Mouse (Mus musculus) liver, embryonic 12.5 days (tissue): ENCODE results near the gene Matn1. TPM values are rescaled to one million over a fixed set of nuclear protein-coding genes. Genes with fewer than 3 reads are reported as not detected.

ENCODE experiments used
- ATAC-seq: fragments of 200-750 bp; cut with Nextera tagmentation; 2 replicates; pipeline ENCODE4 v1.8.0; 2017; ENCODE audit warnings: moderate number of reproducible peaks, mild to moderate bottlenecking, moderate library complexity
- H3K27ac ChIP-seq: fragments of 300-500 bp; sonication (generic); 2 replicates; pipeline ENCODE4 v1.5.1; 2016; ENCODE audit warnings: mild to moderate bottlenecking
- H3K27me3 ChIP-seq: fragments of 300-500 bp; sonication (generic); replicated peaks from 2 replicates; pipeline ENCODE4 v1.6.1; 2016; ENCODE audit warnings: mild to moderate bottlenecking, moderate library complexity
- H3K36me3 ChIP-seq: fragments of 300-500 bp; sonication (generic); 2 replicates; pipeline ENCODE4 v1.6.1; 2016; ENCODE audit warnings: mild to moderate bottlenecking, moderate library complexity
- H3K4me1 ChIP-seq: fragments of 300-500 bp; sonication (generic); 2 replicates; pipeline ENCODE4 v1.6.1; 2016
- H3K4me2 ChIP-seq: fragments of 300-500 bp; sonication (generic); 2 replicates; pipeline ENCODE4 v1.6.1; 2016; ENCODE audit warnings: mild to moderate bottlenecking, moderate library complexity
- H3K4me3 ChIP-seq: fragments of 300-500 bp; sonication (generic); 2 replicates; pipeline ENCODE4 v1.5.1; 2016; ENCODE audit warnings: mild to moderate bottlenecking, moderate library complexity
- H3K9ac ChIP-seq: fragments of 300-500 bp; sonication (generic); 2 replicates; pipeline ENCODE4 v1.6.1; 2016; ENCODE audit warnings: mild to moderate bottlenecking, moderate library complexity
- H3K9me3 ChIP-seq: fragments of 300-500 bp; sonication (generic); replicated peaks from 2 replicates; pipeline ENCODE4 v1.6.1; 2016; ENCODE audit warnings: mild to moderate bottlenecking, moderate library complexity
- WGBS: fragments of 180-500 bp; shearing (Covaris S2); methylation state at CpG from one replicate; pipeline ENCODE4 v1.1.7; 2016; ENCODE audit not compliant: insufficient replicate concordance; 5-methylcytosine and 5-hydroxymethylcytosine counted together
- polyA plus RNA-seq: library from polyadenylated mRNA; unstranded; fragments of >200 nt; fragmentation: Nextera tagmentation; extraction: Ambion mirVana; gene quantifications from 2 replicates; pipeline ENCODE4 v1.2.1, GENCODE M21; 2016

The Matn1 gene
- polyA plus RNA-seq: 0.12 and 0.17 TPM in 2 replicates

DNA sequence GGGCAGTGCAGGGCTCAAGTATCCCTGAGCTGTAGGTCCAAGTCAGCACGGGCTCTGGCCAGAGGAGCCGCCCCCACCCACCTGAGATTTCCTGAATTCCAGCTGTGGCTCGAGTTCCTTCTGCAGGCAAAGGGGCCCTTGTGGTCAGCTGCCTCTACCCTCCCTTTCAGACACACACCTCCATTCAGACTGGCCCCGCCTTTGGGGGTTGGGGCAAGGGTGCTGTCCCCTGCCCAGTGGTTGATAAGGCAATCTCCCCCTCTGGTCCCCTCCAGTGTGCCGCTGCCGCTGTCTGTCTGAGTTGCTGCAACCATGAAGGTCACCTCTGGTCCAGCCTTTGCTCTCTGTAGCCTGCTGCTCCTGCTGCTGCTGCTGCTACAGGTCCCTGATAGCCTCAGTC lies at the start of gene Matn1:
TSS of gene Matn1 (plus strand) at position 274 of the 400 bp plus-strand sequence.
- no peaks in the 10 kb centered on the region for H3K36me3 ChIP-seq
- no peak within 1 kb of the TSS for H3K9ac ChIP-seq
- H3K9me3 ChIP-seq: no peaks in the 10 kb centered on the region
- 13% methylated on average over 6 of the region's 6 CpGs for WGBS
- H3K27ac ChIP-seq: no peak within 1 kb of the TSS
- ATAC-seq: no peak
- peaks cover 36% of the 10 kb centered on the region for H3K27me3 ChIP-seq
- no peak within 1 kb of the TSS for H3K4me2 ChIP-seq
- peaks cover 16% of the 10 kb centered on the region for H3K4me1 ChIP-seq
- no peak within 1 kb of the TSS for H3K4me3 ChIP-seq

DNA sequence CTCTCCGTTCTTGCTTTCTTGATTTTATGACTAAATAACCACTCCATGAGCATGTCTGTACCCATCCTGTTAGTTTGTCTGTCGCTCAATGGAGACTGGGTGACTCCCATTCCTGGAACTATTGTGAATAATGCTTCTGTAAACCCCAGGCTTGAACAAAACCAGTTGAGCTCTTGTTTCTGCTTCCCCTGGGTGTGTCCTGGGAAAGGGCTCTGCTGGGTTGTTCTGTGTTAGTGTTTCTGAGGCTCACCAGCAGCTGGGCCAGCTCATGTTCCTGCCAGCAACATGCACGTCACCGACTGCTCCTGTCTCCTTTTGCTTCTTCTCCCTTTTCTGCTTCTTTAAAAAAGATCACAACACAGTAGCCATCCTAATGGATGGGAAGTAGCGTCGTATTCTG lies 48.5 kb upstream of the Matn1 start:
- no peak overlapping the region for H3K9ac ChIP-seq
- H3K27me3 ChIP-seq: 0 out of 2 replicates have a peak, but pooled peaks cover 5% of the 10 kb centered on the region
- H3K36me3 ChIP-seq: no peaks in the 10 kb centered on the region
- no peak overlapping the region for H3K4me2 ChIP-seq
- no peak overlapping the region for H3K27ac ChIP-seq
- H3K9me3 ChIP-seq: no peaks in the 10 kb centered on the region
- H3K4me1 ChIP-seq: peaks cover 3% of the 10 kb centered on the region
- no peak overlapping the region for H3K4me3 ChIP-seq
- 68% methylated on average over 6 of the region's 6 CpGs for WGBS
- no peak for ATAC-seq

DNA sequence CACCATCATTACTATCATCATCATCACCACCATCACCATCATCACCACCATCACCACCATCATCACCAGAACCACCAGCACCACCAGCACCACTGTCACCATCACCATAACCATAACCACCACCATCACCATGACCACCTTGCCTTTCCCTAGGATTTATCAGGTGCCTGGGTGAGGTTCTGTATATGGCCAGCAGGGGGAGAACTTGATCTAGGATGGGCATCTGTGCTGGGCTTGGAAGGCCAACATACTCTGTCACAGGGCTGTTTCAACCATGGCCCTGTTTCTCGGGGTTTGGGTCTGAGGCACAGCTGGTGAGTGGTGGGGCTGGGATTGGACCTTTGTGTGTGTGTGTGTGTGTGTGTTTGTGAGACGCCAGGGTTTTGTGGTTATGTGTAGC lies 47.8 kb upstream of the Matn1 start:
- Histone ChIP-seq H3K27me3 (0 out of 2 replicates have a peak, but pooled peaks cover 5% of the 10 kb centered on the region), H3K4me3 (no peak overlapping the region), H3K27ac (no peak overlapping the region), H3K9me3 (no peaks in the 10 kb centered on the region), H3K9ac (no peak overlapping the region), H3K4me1 (peaks cover 9% of the 10 kb centered on the region), H3K4me2 (no peak overlapping the region), H3K36me3 (no peaks in the 10 kb centered on the region)
- ATAC-seq: no peak
- WGBS: 40% methylated on average over 2 of the region's 2 CpGs

DNA sequence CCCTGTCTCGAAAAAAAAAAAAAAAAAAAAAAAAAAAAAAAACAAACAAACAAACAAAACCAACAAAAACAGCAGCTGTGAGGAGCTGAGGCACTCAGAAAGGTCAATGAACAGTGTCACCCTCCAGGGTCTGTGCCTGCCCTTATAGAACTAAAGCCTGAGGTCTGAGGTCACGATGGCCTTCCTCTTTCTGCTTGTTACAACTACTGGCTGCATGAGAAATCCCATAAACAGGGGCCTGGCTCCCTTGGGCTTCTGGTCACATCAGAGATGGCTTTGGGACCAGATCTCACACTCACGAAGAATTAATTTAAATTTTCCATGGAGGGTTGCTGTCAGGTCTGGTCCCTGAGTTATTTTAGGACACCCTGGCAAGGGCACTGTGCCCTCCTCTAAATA lies 44.8 kb upstream of the Matn1 start:
- Histone ChIP-seq H3K27me3 (no peaks in the 10 kb centered on the region), H3K9me3 (no peaks in the 10 kb centered on the region), H3K4me3 (no peak overlapping the region), H3K4me2 (no peak overlapping the region), H3K9ac (no peak overlapping the region), H3K27ac (no peak overlapping the region), H3K4me1 (peaks cover 39% of the 10 kb centered on the region), H3K36me3 (no peaks in the 10 kb centered on the region)
- no peak for ATAC-seq
- whole genome bisulfite sequencing: 52% methylated on average over 3 of the region's 3 CpGs

DNA sequence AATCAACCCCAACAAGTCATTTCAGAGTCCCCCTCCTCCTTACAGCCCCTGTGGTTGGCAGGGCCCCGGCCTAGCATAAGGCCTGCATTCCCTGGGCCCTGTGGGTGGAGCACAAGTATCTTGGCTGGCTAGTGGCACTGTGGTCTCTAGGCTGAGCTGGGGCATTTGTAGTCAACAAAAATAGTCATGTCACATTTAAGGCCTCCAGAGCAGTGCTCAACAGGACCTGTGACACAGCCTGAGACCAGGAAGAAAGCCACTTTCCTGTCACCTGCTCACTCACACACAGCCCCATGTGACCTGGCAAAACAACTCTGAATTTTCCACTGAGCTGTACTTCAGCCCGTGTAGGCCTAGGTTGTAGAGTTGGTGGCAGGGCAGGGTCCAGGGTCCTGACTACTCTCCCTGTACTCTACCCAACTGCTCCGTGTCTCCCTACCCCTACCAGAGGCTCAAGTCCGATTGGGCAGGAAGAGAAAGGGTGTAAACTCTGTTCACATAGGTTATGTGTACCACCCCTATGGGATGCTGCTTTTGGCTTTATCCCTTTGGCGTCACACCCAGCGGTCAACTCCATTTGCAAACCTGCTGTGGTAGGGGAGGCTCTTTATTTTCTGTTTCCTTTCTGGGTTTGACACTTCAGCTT lies 44.3 kb upstream of the Matn1 start:
- Histone ChIP-seq H3K9me3 (no peaks in the 10 kb centered on the region), H3K4me3 (no peak overlapping the region), H3K27ac (no peak overlapping the region), H3K9ac (no peak overlapping the region), H3K4me2 (no peak overlapping the region), H3K27me3 (no peaks in the 10 kb centered on the region), H3K36me3 (no peaks in the 10 kb centered on the region), H3K4me1 (peaks cover 44% of the 10 kb centered on the region)
- WGBS: 44% methylated on average over 6 of the region's 6 CpGs
- no peak for ATAC-seq

DNA sequence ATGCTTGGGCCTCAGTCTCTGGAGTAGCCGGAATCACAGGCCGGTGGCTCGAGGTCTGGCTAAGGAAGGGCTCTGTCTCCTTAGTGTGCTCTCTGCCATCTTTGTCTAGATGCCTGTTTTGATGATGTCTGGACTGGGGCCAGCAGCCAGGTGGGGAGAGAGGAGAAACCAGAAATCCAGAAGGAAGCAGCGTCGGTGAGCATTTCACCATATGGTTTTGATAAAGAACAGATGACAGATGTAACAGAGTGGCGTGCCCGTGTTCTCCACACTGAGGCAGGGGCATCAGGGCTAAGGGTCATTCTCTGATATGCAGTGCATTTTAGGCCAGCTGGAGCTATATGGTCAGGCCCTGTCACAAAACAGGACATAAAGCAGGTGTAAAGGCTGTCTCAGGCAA lies 43.4 kb upstream of the Matn1 start:
- Histone ChIP-seq H3K4me1 (peaks cover 52% of the 10 kb centered on the region), H3K36me3 (no peaks in the 10 kb centered on the region), H3K4me3 (no peak overlapping the region), H3K27me3 (no peaks in the 10 kb centered on the region), H3K9ac (no peak overlapping the region), H3K9me3 (no peaks in the 10 kb centered on the region), H3K27ac (no peak overlapping the region), H3K4me2 (no peak overlapping the region)
- ATAC-seq: no peak
- 64% methylated on average over 7 of the region's 7 CpGs for WGBS

DNA sequence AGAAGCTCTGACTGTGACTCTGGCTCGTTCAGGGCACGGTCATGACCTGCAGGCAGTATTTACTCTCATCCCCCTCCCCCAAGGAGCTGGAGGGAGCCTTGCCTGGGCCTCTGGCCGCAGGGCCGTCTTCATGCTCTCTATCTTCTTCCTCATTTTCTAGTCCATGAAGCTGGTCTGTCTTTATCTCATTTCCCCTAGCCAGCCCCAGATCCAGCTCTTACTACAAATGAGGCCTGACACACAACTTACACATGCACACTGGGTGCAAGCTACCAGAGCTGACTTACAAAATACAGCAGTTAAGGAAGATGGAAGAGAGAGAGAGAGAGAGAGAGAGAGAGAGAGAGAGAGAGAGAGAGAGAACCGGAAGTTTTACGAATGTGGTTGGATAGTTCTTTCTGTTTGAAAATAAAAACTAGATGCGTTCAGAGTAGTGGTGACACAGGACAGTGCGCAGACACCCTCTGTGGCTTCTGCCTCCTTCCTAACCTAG lies 41.9 kb upstream of the Matn1 start:
- whole genome bisulfite sequencing: 18% methylated on average over 8 of the region's 8 CpGs
- H3K27ac ChIP-seq: peak overlapping the region; percentile 75

DNA sequence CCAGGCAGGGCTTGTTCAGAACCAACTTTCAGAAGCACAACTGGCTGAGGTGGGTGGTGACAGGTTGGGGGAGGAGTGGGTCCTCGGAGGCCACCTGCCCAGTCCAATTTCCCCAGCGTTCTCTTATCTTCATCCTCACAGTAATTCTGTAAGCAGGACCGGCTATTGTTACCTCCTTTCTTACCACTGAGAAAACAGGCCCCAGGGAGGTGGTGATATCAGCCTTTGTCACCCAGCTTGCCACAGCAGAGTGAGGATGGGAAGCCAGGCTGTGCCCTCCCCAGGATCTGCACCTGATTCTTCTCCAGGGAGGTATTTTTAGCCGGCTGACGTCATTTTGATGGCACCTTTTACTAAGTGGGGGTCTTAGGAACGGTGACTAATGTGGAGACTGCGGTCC lies 39.2 kb upstream of the Matn1 start:
- no peaks in the 10 kb centered on the region for H3K36me3 ChIP-seq
- no peaks in the 10 kb centered on the region for H3K27me3 ChIP-seq
- H3K4me2 ChIP-seq: no peak overlapping the region
- H3K27ac ChIP-seq: no peak overlapping the region
- peaks cover 78% of the 10 kb centered on the region for H3K4me1 ChIP-seq
- ATAC-seq: 0 out of 2 replicates have a peak, but pooled peaks have one; percentile 17
- no peaks in the 10 kb centered on the region for H3K9me3 ChIP-seq
- no peak overlapping the region for H3K4me3 ChIP-seq
- WGBS: 37% methylated on average over 7 of the region's 7 CpGs
- H3K9ac ChIP-seq: no peak overlapping the region

More for the DNA sequence above, 41.9 kb upstream of the Matn1 start:
- no peak overlapping the region for H3K4me3 ChIP-seq
- H3K9ac ChIP-seq: no peak overlapping the region
- no peaks in the 10 kb centered on the region for H3K27me3 ChIP-seq
- H3K4me1 ChIP-seq: peaks cover 60% of the 10 kb centered on the region
- peak; percentile 62 for ATAC-seq
- no peaks in the 10 kb centered on the region for H3K36me3 ChIP-seq
- H3K4me2 ChIP-seq: peak overlapping the region; percentile 13; the same call in 1 of the 2 replicates
- H3K9me3 ChIP-seq: no peaks in the 10 kb centered on the region

DNA sequence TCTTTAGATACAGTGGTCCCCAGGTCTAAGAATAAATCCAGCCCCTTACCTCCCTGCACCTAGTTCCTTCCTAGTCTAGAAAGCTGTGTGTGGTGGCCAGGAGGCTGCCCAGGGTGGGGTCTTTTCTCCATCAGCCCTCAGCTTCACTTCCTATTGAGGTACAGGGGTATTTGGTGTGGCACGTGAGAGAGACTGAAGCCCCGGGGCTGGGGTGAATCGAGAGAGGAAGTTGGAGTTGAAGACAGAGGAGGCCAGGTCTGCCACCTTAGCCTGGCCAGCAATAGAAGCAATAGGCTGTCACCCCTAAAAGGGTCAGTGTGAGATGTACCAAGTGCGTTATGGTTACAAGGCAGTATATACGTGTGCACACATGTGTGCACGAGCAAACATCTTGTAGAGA lies 38.3 kb upstream of the Matn1 start:
- Histone ChIP-seq H3K36me3 (no peaks in the 10 kb centered on the region), H3K9me3 (no peaks in the 10 kb centered on the region), H3K27me3 (no peaks in the 10 kb centered on the region), H3K27ac (no peak overlapping the region), H3K4me1 (peaks cover 82% of the 10 kb centered on the region), H3K4me2 (no peak overlapping the region), H3K9ac (no peak overlapping the region), H3K4me3 (no peak overlapping the region)
- ATAC-seq: no peak
- WGBS: 53% methylated on average over 6 of the region's 6 CpGs

DNA sequence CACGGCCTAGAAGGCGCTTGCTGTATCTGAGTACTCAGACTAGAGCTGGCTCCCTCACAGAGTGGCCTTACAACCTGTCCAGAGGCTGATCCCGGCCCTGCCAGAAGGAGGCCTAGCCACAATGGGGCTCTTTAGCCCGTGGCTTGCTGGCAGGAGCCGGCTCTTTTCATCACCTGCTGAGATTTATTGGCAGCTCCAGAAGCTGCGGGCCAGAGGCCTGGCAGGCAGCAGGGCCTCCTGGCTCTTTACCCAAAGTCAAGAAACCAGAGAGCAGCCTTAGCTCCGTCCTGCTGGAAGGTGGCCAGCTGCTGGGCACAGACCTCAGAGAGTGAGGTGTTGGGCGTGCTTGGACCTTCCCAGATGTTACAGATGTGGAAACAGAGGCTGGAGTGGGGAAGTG lies 37.9 kb upstream of the Matn1 start:
- H3K9me3 ChIP-seq: no peaks in the 10 kb centered on the region
- no peak overlapping the region for H3K9ac ChIP-seq
- no peaks in the 10 kb centered on the region for H3K36me3 ChIP-seq
- H3K27me3 ChIP-seq: no peaks in the 10 kb centered on the region
- H3K4me3 ChIP-seq: no peak overlapping the region
- H3K27ac ChIP-seq: no peak overlapping the region
- H3K4me1 ChIP-seq: peaks cover 82% of the 10 kb centered on the region
- ATAC-seq: no peak
- no peak overlapping the region for H3K4me2 ChIP-seq
- WGBS: 59% methylated on average over 8 of the region's 8 CpGs

DNA sequence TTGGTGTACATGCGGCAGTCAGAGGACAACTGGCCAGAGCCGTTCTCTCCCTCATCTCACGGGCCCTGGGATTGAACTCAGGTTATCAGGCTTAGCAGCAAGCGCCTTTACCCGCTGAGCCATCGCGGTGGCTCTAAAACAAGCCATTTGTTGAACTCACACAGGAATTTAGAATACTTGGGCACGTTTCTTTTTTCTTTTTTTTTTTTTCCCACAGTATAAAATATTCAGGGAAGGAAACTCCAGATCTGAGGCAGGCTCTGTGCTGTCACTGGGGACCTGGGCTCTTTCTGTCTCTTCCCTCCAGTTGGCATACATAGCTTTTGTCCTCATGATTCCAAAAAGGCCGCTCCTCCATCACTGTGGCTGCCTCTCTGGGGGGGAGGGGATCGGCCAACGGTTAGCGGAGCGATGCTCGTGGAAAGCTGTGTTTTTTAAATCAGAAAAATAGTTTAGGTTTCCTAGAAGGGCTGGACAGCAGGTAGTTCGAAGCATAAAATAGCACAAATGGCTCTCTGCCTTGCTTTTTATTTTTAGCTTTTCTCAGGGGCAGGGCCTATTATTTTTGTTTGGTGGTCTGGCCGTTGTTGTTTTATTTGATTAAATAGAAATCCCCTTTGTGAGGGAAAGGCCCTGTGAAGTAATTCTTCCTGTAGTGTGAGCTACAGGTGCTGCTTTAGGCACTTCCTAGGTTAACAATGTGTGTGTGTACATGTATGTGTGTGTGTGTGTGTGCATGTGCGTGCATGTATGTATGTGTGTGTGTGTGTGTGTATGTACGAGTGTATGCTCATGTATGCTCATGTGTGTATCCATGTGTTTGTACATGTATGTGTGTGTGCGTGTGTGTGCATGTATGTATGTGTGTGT lies 36.8 kb upstream of the Matn1 start:
- 79% methylated on average over 19 of the region's 19 CpGs for WGBS
- H3K4me1 ChIP-seq: peaks cover 75% of the 10 kb centered on the region
- no peak for ATAC-seq
- no peak overlapping the region for H3K4me2 ChIP-seq
- no peaks in the 10 kb centered on the region for H3K27me3 ChIP-seq
- H3K9me3 ChIP-seq: no peaks in the 10 kb centered on the region
- no peak overlapping the region for H3K27ac ChIP-seq
- no peaks in the 10 kb centered on the region for H3K36me3 ChIP-seq
- H3K9ac ChIP-seq: no peak overlapping the region
- H3K4me3 ChIP-seq: no peak overlapping the region

DNA sequence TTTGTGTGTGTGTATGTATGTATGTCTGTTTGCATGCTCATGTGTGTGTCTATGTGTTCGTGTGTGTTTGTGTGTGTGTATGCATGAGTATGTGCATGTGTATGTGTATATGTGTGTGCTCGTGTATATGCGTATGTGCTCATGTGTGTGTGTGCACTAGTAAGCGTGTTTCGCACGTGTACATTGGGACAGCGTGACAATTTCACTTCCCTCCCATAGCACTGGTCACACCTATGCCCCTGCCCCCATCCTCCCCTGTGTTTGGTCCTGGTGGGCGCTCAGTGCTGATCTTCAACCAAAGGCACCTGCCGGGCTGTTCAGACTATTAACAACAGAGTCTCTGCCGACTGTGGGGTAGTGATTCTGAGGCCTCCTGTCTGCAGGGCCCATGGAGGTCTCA lies 36.1 kb upstream of the Matn1 start:
- WGBS: 74% methylated on average over 10 of the region's 10 CpGs
- no peaks in the 10 kb centered on the region for H3K9me3 ChIP-seq
- no peak overlapping the region for H3K4me2 ChIP-seq
- H3K27me3 ChIP-seq: no peaks in the 10 kb centered on the region
- no peak for ATAC-seq
- H3K4me3 ChIP-seq: no peak overlapping the region
- no peak overlapping the region for H3K27ac ChIP-seq
- H3K4me1 ChIP-seq: peaks cover 71% of the 10 kb centered on the region
- H3K9ac ChIP-seq: no peak overlapping the region
- no peaks in the 10 kb centered on the region for H3K36me3 ChIP-seq
